Mouse (Mus musculus) heart, embryonic 14.5 days (tissue): ENCODE measurements around the gene Mphosph6. TPM values are rescaled to one million over a fixed set of nuclear protein-coding genes. Genes with fewer than 3 reads are reported as not detected.

Experiments
- ATAC-seq: fragments of 200-750 bp; cut with Nextera tagmentation; 2 replicates; pipeline ENCODE4 v1.8.0; 2017; ENCODE audit warnings: low read depth, moderate TSS enrichment; ENCODE audit not compliant: insufficient number of reproducible peaks, insufficient read depth, low FRiP score
- H3K27ac ChIP-seq, 2 experiments: fragments of 200-500 bp in 1 of 2; fragments of 300-500 bp in 1 of 2; sonication (generic) in 1 of 2; replicated peaks in 1 of 2; 2 replicates each; pipeline ENCODE4 v1.5.1; 2012 to 2014; ENCODE audit warnings: low read depth in 2 of 2, low read length in 2 of 2, control low read depth in 1 of 2, mild to moderate bottlenecking in 1 of 2, mixed read lengths in 1 of 2; ENCODE audit not compliant: control insufficient read depth in 1 of 2, insufficient read depth in 1 of 2
- H3K27me3 ChIP-seq: fragments of 300-500 bp; sonication (generic); 2 replicates; pipeline ENCODE4 v1.6.1; 2014; ENCODE audit warnings: mild to moderate bottlenecking, low read length, control low read depth; ENCODE audit not compliant: control insufficient read depth, insufficient read depth
- H3K36me3 ChIP-seq: fragments of 300-500 bp; sonication (generic); 2 replicates; pipeline ENCODE4 v1.6.1; 2014; ENCODE audit warnings: mild to moderate bottlenecking, control low read depth, low read length, mixed read lengths; ENCODE audit not compliant: control insufficient read depth, insufficient read depth
- H3K4me1 ChIP-seq, 2 experiments: fragments of 200-500 bp in 1 of 2; fragments of 300-500 bp in 1 of 2; sonication (generic) in 1 of 2; 2 replicates each; pipeline ENCODE4 v1.6.1; 2012 to 2014; ENCODE audit warnings: low read length in 2 of 2, control low read depth in 1 of 2, mixed read lengths in 1 of 2; ENCODE audit not compliant: control insufficient read depth in 2 of 2, insufficient read depth in 2 of 2
- H3K4me2 ChIP-seq: fragments of 300-500 bp; sonication (generic); 2 replicates; pipeline ENCODE4 v1.6.1; 2014; ENCODE audit warnings: mild to moderate bottlenecking, low read length
- H3K4me3 ChIP-seq, 2 experiments: fragments of 200-500 bp in 1 of 2; fragments of 300-500 bp in 1 of 2; sonication (generic) in 1 of 2; 2 replicates each; pipeline ENCODE4 v1.5.1; 2012 to 2014; ENCODE audit warnings: low read length in 2 of 2, mild to moderate bottlenecking in 2 of 2, control low read depth in 1 of 2, low read depth in 1 of 2, moderate library complexity in 1 of 2; ENCODE audit not compliant: control insufficient read depth in 1 of 2, insufficient read depth in 1 of 2
- H3K9ac ChIP-seq: fragments of 300-500 bp; sonication (generic); 2 replicates; pipeline ENCODE4 v1.6.1; 2014; ENCODE audit warnings: mild to moderate bottlenecking, low read length
- H3K9me3 ChIP-seq: fragments of 300-500 bp; sonication (generic); 2 replicates; pipeline ENCODE4 v1.6.1; 2016; ENCODE audit warnings: low read length, control low read depth; ENCODE audit not compliant: control insufficient read depth
- WGBS: fragments of 180-500 bp; shearing (Covaris S2); extraction: QIAGEN DNeasy Blood & Tissue Kit; methylation state at CpG from one replicate; pipeline ENCODE4 v1.1.7; 2014; 5-methylcytosine and 5-hydroxymethylcytosine counted together
- polyA plus RNA-seq: library from polyadenylated mRNA; unstranded; fragments of >200 nt; fragmentation: Nextera tagmentation; extraction: Ambion mirVana; gene quantifications from 2 replicates; pipeline ENCODE4 v1.2.1, GENCODE M21; 2014

Mphosph6 gene
- polyA plus RNA-seq, 1 experiment from 2014 or later: 32.4 TPM

GRCm38 (mm10) chr8:117781375-117782129 is 20.2 kb downstream of the Mphosph6 start:
- Histone ChIP-seq H3K27me3 (no peaks in the 10 kb centered on the region), H3K9me3 (no peaks in the 10 kb centered on the region), H3K4me3 (no peak overlapping the region), H3K27ac (no peak overlapping the region), H3K9ac (no peak overlapping the region), H3K36me3 (no peaks in the 10 kb centered on the region), H3K4me2 (no peak overlapping the region), H3K4me1 (no peaks in the 10 kb centered on the region)
- 63% methylated on average over 6 of the region's 6 CpGs for WGBS
- no peak for ATAC-seq

GRCm38 (mm10) chr8:117779344-117779743 is 22.4 kb downstream of the Mphosph6 start:
- no peaks in the 10 kb centered on the region; a peak in 1 of 4 replicates for H3K4me1 ChIP-seq
- H3K27me3 ChIP-seq: no peaks in the 10 kb centered on the region
- no peak overlapping the region for H3K9ac ChIP-seq
- H3K9me3 ChIP-seq: no peaks in the 10 kb centered on the region
- H3K36me3 ChIP-seq: no peaks in the 10 kb centered on the region
- no peak overlapping the region for H3K4me3 ChIP-seq
- no peak overlapping the region for H3K27ac ChIP-seq
- ATAC-seq: no peak
- 85% methylated on average over 6 of the region's 6 CpGs for WGBS
- H3K4me2 ChIP-seq: no peak overlapping the region

GRCm38 (mm10) chr8:117778531-117779322 is 23.0 kb downstream of the Mphosph6 start:
- H3K4me2 ChIP-seq: no peak overlapping the region
- WGBS: 65% methylated on average over 11 of the region's 11 CpGs
- no peak overlapping the region for H3K9ac ChIP-seq
- H3K9me3 ChIP-seq: no peaks in the 10 kb centered on the region
- H3K4me3 ChIP-seq: no peak overlapping the region
- H3K27me3 ChIP-seq: no peaks in the 10 kb centered on the region
- ATAC-seq: no peak
- H3K4me1 ChIP-seq: no peaks in the 10 kb centered on the region; a peak in 1 of 4 replicates
- H3K27ac ChIP-seq: no peak overlapping the region
- no peaks in the 10 kb centered on the region for H3K36me3 ChIP-seq

- Histone ChIP-seq H3K9me3 (no peaks in the 10 kb centered on the region), H3K4me1 (no peaks in the 10 kb centered on the region; a peak in 1 of 4 replicates), H3K27me3 (no peaks in the 10 kb centered on the region), H3K36me3 (no peaks in the 10 kb centered on the region), H3K9ac (no peak overlapping the region), H3K4me2 (no peak overlapping the region), H3K27ac (no peak overlapping the region), H3K4me3 (no peak overlapping the region)
- no peak for ATAC-seq
- 78% methylated on average over 10 of the region's 10 CpGs for WGBS
These were observed 25.7 kb downstream of the Mphosph6 start for GRCm38 (mm10) chr8:117776075-117776474.

DNA sequence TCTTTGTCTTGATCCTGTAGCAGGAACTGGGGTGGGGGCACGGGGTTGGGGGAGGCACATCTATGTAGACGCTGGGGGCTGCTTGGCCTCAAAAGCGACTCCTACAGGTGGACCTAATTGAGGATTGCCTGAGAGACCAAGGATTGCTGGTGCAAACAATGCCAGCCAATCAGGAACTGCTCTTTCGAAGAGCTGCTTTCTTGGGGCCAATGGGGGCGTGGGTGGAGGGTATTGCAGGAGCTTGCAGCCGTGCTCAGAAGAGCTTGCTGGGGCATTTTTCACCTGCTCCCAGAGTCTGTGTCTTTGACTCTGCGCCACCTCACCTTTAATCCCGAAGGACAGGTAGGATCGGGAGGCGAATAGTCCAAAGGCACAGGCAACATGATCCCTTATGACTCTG is 26.1 kb downstream of the Mphosph6 start:
- ATAC-seq: no peak
- no peak overlapping the region for H3K27ac ChIP-seq
- H3K36me3 ChIP-seq: no peaks in the 10 kb centered on the region
- H3K4me2 ChIP-seq: no peak overlapping the region
- H3K9ac ChIP-seq: no peak overlapping the region
- H3K4me3 ChIP-seq: no peak overlapping the region
- 50% methylated on average over 8 of the region's 10 CpGs for WGBS
- no peaks in the 10 kb centered on the region for H3K27me3 ChIP-seq
- no peaks in the 10 kb centered on the region; a peak in 1 of 4 replicates for H3K4me1 ChIP-seq
- H3K9me3 ChIP-seq: no peaks in the 10 kb centered on the region

DNA sequence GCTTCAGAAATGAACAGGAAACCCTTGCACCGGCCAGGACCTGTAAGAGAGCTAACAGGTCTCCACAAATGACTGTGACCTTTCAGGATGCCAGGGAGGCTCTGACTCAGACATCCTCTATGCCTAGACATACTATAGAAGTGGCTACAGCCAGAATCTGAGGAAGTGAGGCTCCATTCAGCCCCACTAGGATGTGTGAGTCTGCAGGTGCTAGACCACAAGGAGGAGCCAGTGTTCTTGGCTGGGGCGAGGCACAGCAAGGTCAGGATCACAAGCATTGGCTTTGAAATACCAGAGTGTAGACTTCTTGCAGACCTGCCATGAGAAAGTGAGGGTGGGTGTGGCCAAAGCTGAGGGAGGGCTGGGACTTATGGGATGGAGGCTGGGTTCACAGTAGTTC is 29.1 kb downstream of the Mphosph6 start:
- Histone ChIP-seq H3K4me2 (no peak overlapping the region), H3K27ac (no peak overlapping the region), H3K36me3 (no peaks in the 10 kb centered on the region), H3K9me3 (no peaks in the 10 kb centered on the region), H3K4me1 (no peaks in the 10 kb centered on the region; a peak in 1 of 4 replicates), H3K4me3 (no peak overlapping the region), H3K9ac (no peak overlapping the region), H3K27me3 (no peaks in the 10 kb centered on the region)
- ATAC-seq: no peak
- 43% methylated on average over 2 of the region's 2 CpGs for WGBS

- Histone ChIP-seq H3K4me1 (no peaks in the 10 kb centered on the region; a peak in 1 of 4 replicates), H3K27me3 (no peaks in the 10 kb centered on the region), H3K4me2 (no peak overlapping the region), H3K4me3 (no peak overlapping the region), H3K9me3 (no peaks in the 10 kb centered on the region), H3K9ac (no peak overlapping the region), H3K27ac (no peak overlapping the region), H3K36me3 (no peaks in the 10 kb centered on the region)
- no peak for ATAC-seq
- 65% methylated on average over 2 of the region's 2 CpGs for WGBS
These were observed 29.6 kb downstream of the Mphosph6 start for GRCm38 (mm10) chr8:117772126-117772525.
